Mouse (Mus musculus) thymus, postnatal 10 days (tissue): Measurements from ENCODE around the gene Cgref1.

Source experiments
- DNase-seq, 2 experiments: peaks; one replicate each; pipeline ENCODE4 v3.0.0; 2021; ENCODE audit warnings: low spot score in 2 of 2

Gene Cgref1

GRCm38 (mm10) chr5:30950451-30950850, 5.1 kb upstream of the Cgref1 start:
- no peak for DNase-seq

- DNase-seq = peak; percentile 92 to 93
Observed at GRCm38 (mm10) chr5:30949654-30950326, 4.4 kb upstream of the Cgref1 start.

GRCm38 (mm10) chr5:30948620-30949019, 3.2 kb upstream of the Cgref1 start:
- no peak for DNase-seq

- DNase-seq = no peak
Observed at GRCm38 (mm10) chr5:30944344-30944743, 1.0 kb downstream of the Cgref1 start.

- peak in 1 of 2 experiments; percentile 54 for DNase-seq
Observed at GRCm38 (mm10) chr5:30943004-30943403, 2.4 kb downstream of the Cgref1 start.

GRCm38 (mm10) chr5:30934725-30935461, 10.5 kb downstream of the Cgref1 start:
- DNase-seq = no peak

- DNase-seq = no peak
Observed at GRCm38 (mm10) chr5:30933705-30934104, 11.7 kb downstream of the Cgref1 start.

GRCm38 (mm10) chr5:30931378-30931777, 14.0 kb downstream of the Cgref1 start:
- DNase-seq = no peak

- DNase-seq = no peak
Observed at GRCm38 (mm10) chr5:30930846-30931245, 14.5 kb downstream of the Cgref1 start.

- peak in 1 of 2 experiments; percentile 57 for DNase-seq
Observed at GRCm38 (mm10) chr5:30930121-30930520, 15.3 kb downstream of the Cgref1 start.

- no peak for DNase-seq
Observed at GRCm38 (mm10) chr5:30927945-30928529, 17.4 kb downstream of the Cgref1 start.

- DNase-seq = no peak
Observed at GRCm38 (mm10) chr5:30926073-30926472, 19.3 kb downstream of the Cgref1 start.

GRCm38 (mm10) chr5:30925217-30925616, 20.2 kb downstream of the Cgref1 start:
- DNase-seq = no peak

GRCm38 (mm10) chr5:30924614-30925013, 20.8 kb downstream of the Cgref1 start:
- DNase-seq = no peak

GRCm38 (mm10) chr5:30923119-30923518, 22.3 kb downstream of the Cgref1 start:
- no peak for DNase-seq

GRCm38 (mm10) chr5:30922581-30923041, 22.8 kb downstream of the Cgref1 start:
- DNase-seq = no peak

GRCm38 (mm10) chr5:30921256-30922033, 23.9 kb downstream of the Cgref1 start, which contains the start of gene Khk:
Gene Khk, plus strand, starts transcription at chr5:30921431.
- DNase-seq = peak; percentile 88 to 98

GRCm38 (mm10) chr5:30920621-30921020, 24.8 kb downstream of the Cgref1 start:
- no peak for DNase-seq

GRCm38 (mm10) chr5:30919831-30920614, 25.4 kb downstream of the Cgref1 start:
- DNase-seq = no peak

- DNase-seq = no peak
Observed at GRCm38 (mm10) chr5:30918691-30919090, 26.7 kb downstream of the Cgref1 start.
